Mouse (Mus musculus) induced T-regulatory cell, adult 2 months (primary cell): ENCODE measurements around the gene Rsrc1.
"Not testable (repeated sequence)": the region's sequence is repeated elsewhere in the genome, so short reads cannot be mapped to it uniquely, and the experiment has no call there.

Source experiments
- DNase-seq: peaks from one replicate; pipeline ENCODE4 v3.0.0-alpha.2; 2012; ENCODE audit warnings: low read depth

Rsrc1 gene

DNA sequence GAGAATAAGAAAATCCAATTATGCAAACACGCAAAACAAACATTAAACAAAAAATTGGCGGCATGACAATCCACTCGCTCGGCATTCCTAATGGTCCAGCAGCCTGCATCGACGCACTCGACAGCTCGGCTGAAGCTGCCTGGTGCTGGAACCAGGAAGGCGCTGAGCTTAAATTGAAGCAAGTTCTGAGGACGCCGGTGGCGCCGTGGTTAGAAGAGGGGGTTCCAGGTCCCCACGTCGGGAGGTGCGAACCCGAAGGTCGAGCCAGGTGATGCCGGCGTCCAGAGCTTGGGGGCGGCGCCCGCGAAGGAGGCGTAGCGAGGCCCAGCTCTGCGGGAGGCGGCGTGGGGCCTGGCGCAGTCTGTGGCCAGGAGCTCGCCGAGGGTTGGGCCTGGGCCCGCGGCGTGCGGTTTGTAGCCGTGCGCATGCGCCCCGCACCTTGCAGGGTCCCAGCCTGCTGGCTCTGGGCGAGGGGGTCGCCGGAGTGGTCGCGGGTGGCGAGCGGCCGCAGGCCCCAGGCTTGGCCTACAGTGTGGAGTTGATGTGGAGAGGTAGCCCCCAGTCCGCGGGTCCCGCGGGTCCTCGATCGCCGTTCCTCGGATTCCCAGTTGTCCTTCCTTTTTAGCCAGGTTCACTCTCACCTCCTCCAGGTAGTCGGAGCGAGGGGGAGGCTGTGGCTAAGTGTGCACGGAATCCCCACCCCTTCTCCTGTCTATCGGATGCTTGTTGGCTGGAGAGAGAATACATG lies 4.5 kb downstream of the Rsrc1 start:
- DNase-seq, result peak; percentile 86

DNA sequence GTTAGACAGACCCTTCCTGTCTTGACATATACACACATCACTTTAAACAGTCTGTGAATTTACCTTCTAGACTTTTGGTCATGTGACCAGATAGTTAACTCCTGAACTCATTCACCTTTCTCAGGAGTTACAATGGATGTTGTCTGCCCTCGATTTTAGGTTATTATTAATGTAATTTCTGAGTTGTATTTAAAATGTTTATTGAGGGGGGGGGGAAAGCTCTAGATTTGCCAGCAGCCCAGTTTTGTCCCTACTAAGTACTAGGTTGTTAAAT lies 5.0 kb downstream of the Rsrc1 start:
- DNase-seq, result no peak

DNA sequence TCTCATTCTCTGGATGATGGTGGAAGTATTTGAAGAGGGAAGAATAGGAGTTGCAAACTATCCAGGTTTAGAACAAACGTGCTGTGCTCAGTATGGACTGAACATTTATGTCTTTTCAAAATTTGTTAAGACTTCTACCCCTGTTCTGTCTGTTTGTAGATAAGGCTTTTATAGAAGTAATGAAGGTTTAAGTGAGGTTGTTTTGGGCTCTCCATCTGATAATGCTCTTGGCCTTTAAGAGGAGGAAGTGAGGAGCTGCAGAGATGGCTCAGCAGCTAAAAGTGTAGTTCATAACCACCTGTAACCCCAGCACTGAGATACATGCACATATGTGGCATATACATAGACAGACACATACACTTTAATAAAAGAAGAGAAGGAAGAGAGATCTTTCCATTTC lies 15.6 kb downstream of the Rsrc1 start:
- no peak for DNase-seq

DNA sequence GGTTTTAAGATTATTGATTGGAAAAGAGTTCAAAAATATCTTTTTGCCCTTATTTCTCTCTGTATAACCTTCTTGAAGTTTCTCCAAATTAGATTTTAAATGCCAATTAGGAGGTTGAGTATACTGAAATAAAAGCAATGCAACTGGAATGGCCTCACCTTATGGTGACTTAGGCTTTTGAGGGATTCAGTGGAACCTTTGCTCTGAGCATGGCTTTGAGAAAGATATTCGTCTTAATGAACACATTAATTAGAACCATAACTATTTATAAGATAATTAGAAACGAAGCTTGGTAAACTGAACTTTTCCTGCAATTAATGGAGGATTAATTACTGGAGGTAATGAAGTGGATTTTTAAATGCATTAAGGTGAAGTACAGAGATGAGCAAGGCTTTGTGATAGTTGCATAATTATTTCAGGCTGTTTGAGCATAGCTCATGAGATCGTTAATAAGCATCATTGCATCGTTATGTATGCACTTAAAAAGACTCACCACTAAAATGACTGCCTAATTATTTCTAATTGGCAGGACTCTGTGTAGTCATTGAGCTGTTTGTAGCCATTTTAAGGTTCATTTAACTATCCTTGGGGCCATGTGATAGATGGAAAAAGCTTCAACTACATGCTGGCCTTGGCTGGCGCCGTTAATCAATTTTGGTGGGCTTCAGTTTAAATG lies 55.3 kb downstream of the Rsrc1 start:
- DNase-seq, result no peak

DNA sequence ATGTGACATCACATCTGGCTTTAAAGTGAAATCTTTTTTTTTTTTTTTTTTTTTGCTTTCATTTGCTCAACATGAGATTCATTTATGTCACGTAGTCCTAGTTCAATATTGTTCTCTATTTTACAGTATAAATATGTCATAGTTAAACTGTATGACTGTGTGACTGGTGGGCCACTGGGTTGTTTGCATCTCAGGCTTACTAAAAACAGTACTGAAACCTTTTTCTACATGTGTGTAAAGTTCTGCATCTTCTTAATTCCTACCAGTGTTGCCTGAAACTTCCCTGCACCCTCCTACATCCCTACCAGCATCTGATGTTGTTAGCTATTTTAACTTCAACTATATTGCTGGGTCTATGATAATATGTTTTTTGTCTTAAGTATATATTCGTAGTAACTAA lies 78.6 kb downstream of the Rsrc1 start:
- DNase-seq, result no peak

GRCm38 (mm10) chr3:67070575-67071488 lies 89.6 kb downstream of the Rsrc1 start:
- DNase-seq, result no peak

- not testable (repeated sequence) for DNase-seq
Observed at GRCm38 (mm10) chr3:67073653-67074052, 92.5 kb downstream of the Rsrc1 start.

DNA sequence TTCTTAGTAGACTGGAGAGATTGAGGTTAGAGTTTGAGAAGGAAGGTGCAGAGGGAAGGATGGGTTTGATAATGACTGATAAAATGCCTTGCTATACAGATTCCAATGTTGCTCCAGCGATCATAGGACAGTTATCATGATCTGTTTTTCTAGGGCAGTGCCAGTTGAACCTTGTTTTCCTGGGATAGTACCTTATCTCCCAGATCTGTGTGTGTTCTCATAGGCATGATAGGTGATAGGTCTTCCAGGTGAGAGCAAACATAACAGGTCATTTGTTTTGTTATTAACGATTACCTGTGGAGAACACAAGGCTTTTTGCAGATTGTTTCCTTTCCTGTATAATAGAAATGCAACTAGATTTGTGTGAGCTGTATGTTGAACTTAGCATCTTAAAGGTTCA lies 94.3 kb downstream of the Rsrc1 start:
- DNase-seq, result no peak

DNA sequence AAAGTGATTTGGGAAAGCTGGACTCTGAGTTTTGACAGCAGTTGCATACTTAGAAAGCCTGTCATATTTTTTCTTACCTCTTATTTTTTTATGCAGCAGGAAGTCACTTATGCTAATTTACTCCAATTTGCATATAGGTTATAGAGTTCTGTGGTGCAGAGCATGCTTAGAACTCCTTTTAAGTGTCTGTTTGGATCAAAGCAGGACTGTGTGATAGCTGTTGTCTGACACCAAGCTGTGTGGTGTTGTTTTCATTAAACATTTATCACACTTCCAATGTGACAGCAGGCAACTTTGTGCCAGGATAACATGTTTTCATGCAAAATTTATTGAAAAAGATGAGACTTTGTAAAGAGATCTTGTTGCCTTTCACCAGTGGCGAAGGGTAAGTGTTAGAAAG lies 103.6 kb downstream of the Rsrc1 start:
- DNase-seq, result no peak

DNA sequence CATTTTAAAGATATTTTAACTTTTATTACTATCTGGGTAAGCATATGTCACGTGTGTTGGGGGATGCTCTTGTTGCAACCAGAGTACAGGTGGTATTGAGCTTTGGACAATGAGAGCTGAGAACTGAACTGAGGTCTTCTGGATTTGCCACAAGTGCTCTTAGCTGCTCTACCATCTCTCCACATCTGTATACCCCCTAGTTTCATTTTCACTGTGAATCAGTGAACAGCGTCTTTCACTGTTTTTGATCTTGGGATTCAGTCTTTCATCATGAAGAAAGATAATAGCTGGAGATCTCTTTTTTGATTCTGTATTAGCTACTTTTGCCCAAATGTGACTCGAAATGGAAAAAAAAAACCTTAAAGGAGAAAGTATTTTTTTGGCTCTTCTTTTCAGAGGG lies 127.2 kb downstream of the Rsrc1 start:
- DNase-seq, result no peak

DNA sequence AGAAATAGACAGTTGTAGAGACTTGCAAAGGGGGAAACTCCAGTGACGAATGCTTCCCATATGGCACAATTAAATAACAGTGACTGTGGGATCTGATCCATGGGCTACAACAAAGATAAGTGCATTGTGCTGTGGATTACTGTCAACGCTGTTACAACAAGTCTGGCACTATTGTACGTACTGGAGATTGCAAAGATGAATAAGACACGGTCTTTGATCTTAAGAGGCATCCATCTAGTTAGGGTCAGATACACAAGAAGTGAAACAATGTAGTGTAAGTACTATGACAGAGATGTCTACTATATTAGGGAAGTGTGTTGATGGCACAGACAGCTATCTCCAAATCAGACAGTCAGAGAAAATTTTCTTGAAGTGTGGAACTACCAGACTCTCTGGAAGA lies 135.1 kb downstream of the Rsrc1 start:
- DNase-seq, result no peak

DNA sequence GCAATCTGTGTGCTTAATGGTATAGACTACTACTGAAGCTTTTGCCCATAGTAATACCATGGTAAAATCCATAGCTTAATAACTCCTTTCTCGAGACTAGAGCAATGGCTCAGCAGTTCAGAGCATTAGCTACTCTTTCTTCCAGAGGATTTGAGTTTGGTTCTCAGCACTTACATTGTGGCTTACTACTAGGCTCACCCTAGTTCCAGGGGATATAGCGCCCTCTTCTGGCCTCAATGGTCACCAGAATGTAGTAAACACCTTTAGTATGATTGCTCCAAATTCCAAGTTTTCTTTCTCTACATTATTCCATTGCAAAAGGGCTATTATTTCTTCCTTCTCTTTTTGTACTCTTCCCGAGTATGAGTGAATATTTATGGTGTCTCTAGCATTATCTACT lies 151.3 kb downstream of the Rsrc1 start:
- peak; percentile 5 for DNase-seq

DNA sequence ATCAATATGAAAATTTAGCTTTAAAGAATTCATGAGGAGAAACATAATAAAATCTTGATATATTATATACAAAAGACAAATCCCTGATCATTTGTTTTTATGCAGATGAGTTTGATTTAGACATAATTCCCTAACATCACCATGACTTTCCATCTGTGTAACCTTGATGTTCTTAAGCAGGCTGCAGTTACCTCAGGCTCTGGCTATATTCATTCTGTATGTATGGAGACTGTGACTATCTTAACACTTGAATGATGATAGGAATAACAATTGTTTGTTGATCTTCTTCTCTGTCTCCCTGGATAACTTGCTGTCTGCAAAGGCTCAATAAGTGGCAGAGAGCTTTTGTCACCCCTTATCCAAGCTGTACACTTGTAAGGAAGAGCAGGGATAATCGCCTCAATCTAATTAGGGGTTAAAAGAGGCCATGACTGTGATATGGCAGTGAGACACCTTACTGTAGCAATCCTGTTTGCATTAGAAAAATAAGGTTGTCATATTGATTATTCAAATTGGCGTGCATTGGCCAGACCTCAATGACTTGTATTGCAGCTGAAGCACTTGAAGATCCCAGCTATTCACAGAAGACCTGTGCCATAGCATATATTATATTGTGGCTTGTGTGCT lies 154.7 kb downstream of the Rsrc1 start:
- no peak for DNase-seq

- DNase-seq, result no peak
Observed at GRCm38 (mm10) chr3:67144952-67145351, 163.8 kb downstream of the Rsrc1 start.

DNA sequence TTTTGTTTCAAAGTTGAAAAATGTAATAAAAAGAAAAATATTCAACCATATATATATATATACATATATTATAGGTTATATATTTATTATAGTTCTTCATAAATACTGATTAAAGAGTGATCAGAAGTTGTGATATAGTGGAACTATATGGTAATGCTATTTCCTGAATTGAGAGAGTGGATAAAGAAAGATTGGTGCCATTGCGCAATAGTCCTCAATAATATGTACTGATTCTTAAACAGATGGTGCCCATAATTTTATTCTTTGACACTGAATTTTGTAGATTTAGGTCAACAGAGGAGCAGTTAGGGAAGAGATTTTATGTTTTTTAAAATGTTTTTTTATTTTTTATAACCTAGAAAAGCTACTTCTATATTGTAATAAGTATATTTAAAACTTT lies 165.1 kb downstream of the Rsrc1 start:
- DNase-seq, result no peak

- no peak for DNase-seq
Observed at GRCm38 (mm10) chr3:67147246-67147645, 166.1 kb downstream of the Rsrc1 start.

DNA sequence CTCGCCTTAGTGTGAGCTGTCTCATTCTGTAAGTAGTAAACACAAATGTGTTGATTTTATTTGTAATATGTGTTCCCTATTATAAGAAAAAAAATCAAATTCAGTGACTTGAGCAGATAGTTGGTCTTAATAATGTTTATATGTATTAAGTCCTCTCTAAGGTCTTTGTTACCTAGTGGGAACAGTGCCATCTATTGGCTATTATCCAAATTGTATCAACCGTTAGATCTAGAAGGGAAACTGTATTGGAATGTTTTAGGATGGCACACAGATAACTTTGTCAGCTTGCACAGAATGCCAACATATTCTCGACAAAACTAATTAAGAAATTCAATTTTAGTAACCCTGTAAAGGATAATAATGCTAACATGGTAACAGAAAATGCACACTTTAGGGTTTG lies 216.0 kb downstream of the Rsrc1 start:
- peak; percentile 39 for DNase-seq

- no peak for DNase-seq
Observed at GRCm38 (mm10) chr3:67213047-67213457, 231.9 kb downstream of the Rsrc1 start.

- no peak for DNase-seq
Observed at GRCm38 (mm10) chr3:67232617-67233241, 251.5 kb downstream of the Rsrc1 start.

DNA sequence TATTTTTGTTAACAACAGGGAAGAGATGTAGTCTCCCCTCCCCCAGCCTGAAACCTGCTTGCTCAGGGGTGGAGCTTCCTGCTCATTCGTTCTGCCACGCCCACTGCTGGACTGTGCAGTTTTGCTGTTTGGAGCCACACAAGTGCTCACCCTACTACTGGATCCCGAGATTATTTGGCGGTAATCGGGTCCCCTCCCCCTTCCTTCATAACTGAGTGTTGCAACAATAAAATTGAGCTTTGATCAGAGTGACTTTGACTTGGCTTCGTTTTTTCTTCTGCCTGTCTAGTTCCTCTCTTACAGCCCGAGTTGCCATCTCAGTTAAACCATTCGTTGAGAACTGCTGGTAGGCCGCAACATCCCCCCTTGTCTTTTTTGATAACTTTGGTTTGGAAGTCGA lies 261.3 kb downstream of the Rsrc1 start:
- DNase-seq, result not testable (repeated sequence)

DNA sequence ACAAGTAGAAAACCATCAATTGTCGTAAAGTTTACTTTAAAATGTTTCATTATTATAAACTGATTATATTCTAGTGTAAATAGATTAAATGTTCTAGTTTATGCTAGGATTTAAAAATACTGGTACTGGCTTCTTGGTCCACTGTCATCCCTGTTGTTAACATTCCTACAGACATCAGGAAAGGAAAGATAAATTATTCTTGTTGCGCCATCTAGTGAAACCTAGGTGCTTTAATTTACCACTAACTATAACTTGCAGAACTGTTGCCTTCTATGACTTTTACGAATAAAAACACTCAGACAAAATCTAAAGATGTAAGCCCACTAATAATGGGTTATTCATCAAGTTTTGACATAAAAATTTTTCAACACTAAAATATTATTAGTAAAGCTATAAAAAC lies 286.3 kb downstream of the Rsrc1 start:
- DNase-seq, result no peak

DNA sequence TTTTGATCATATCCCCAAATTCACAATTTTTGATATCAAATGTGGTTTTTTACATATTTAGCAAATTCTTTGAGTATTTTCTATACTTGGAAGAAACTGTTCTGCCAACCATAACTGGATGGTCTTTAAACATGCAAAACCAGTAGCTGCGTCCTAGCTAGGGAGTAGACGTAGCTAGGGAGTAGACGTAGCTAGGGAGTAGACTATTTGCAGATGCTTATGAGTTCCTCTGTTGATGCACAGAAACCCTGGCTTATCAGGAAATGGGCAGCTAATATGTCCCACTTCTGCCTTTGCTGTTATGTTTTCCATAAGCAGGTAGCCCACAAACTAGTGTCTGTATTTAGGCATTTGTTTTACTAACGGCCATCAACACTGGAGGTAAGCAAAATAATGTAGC lies 298.6 kb downstream of the Rsrc1 start:
- no peak for DNase-seq
